Mouse (Mus musculus) erythroblast, embryonic 14.5 days (primary cell): Measurements from ENCODE around the gene Obp2b.

Experiments used
- GATA1 ChIP-seq: IDR thresholded peaks from 2 replicates; pipeline ENCODE4 v1.6.1; 2012; ENCODE audit warnings: low read length, inconsistent platforms, mixed read lengths
- TAL1 ChIP-seq: IDR thresholded peaks from 3 replicates; pipeline ENCODE4 v1.6.1; 2012; ENCODE audit warnings: low read length, inconsistent platforms, mixed read lengths

DNA sequence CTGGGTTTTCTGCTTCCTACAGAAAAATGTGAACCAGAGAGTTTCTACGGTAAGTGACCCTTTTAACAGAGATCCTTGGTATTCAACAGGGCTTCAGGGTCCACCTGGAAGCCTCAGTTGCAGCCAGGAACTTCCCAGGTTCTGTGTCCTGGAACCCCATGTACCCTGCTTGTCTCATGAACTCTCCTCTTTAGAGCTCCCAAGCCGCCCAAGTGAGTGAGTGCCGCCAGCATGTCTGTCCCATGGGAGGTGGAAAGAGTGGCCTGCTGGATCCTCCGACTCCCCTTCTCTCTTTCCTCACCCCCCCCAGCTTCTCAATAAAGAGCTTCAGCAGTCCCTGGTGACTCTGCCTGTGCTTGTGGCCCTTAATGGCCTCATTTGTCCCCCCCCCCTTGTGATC is 31.0 kb downstream of the Obp2b start:
- TF ChIP-seq GATA1 (no peak), TAL1 (no peak)
